Mouse (Mus musculus): ENCODE measurements at regions not wholly inside any gene's neighbourhood (a gene's known extent, or its start where the extent isn't known, plus 50 kb on each side); places are given as distances from the start of the nearest gene placed in this dataset.

DNA sequence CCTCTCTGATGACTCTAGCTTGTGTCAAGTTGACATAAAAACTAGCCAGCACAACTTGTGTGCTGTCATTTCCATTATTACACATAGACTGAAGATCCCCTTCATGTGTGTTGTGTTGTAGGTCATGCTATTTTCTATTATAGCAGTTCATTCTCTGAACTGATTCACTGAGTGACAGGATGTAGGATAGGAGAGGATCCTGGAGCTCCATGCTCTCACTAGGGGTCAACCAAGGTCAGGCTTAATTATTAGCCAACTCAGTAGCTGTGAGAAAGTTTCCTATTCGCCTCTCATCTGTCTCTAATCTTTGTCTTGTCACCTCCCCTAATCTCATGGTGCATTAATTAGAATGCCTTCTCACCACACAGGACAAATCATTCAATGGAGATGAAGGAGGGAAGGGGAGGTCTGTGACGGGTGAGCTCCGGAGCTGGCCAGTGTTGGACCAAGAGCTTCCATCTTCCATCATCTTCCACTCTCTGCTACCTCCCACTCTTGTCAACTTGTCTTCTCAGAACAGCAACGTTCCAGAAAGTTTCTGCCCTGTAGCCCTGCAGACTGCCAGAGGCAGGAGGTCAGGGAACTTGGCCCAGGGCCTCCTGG is 194.8 kb downstream of the Mycn start:
- WGBS (ENCODE audit: insufficient replicate concordance): 46% methylated on average over 4 of the region's 4 CpGs
- H3K9ac ChIP-seq (replicated peaks): no peak overlapping the region
- H3K27me3 ChIP-seq (ENCODE audit: insufficient read depth, low read length): no peaks in the 10 kb centered on the region
- H3K4me3 ChIP-seq (ENCODE audit: low read depth, low read length): no peak overlapping the region
- DNase-seq (no peak), ATAC-seq (no peak)
- no peak overlapping the region for H3K4me2 ChIP-seq (ENCODE audit: low read depth, low read length)
- TF ChIP-seq CTCF (IDR thresholded peaks at IDR 0.05; ENCODE audit: low read depth) (no peak), EP300 (IDR thresholded peaks at IDR 0.05; ENCODE audit: low read depth) (no peak)
- H3K9me3 ChIP-seq (ENCODE audit: low read length): no peaks in the 10 kb centered on the region
- no peak overlapping the region for H3K27ac ChIP-seq (ENCODE audit: low read depth)
- H3K36me3 ChIP-seq (replicated peaks; ENCODE audit: insufficient read depth, low read length): no peaks in the 10 kb centered on the region
- no peaks in the 10 kb centered on the region for H3K4me1 ChIP-seq (ENCODE audit: insufficient read depth)

DNA sequence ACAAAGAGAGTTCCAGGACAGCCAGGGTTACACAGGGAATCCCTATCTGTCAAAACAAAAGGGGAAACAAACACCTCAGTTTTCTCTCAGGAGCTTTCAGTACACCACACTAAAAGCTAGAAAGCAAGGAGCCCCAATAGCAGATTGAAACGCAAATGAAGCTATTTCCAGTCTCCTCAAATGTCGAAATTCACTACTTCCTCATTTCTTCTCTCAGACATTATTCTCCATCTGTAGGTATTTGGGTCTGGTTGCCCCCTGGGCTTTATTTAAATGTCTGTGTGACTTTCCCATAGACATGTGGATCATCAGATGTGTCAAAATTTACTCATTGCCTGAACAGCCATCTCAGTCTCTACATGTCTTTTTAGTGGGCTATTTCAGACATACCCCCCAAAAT is 197.2 kb downstream of the Mycn start:
- H3K36me3 ChIP-seq (replicated peaks; ENCODE audit: insufficient read depth, low read length): no peaks in the 10 kb centered on the region
- no peak overlapping the region for H3K27ac ChIP-seq (ENCODE audit: low read depth)
- H3K4me2 ChIP-seq (ENCODE audit: low read depth, low read length): no peak overlapping the region
- H3K9ac ChIP-seq (replicated peaks): no peak overlapping the region
- DNase-seq: no peak
- ATAC-seq: no peak
- no peaks in the 10 kb centered on the region for H3K27me3 ChIP-seq (ENCODE audit: insufficient read depth, low read length)
- H3K4me1 ChIP-seq (ENCODE audit: insufficient read depth): no peaks in the 10 kb centered on the region
- 36% methylated on average over 2 of the region's 2 CpGs for WGBS (ENCODE audit: insufficient replicate concordance)
- H3K9me3 ChIP-seq (ENCODE audit: low read length): no peaks in the 10 kb centered on the region
- no peak overlapping the region for H3K4me3 ChIP-seq (ENCODE audit: low read depth, low read length)
- TF ChIP-seq EP300 (IDR thresholded peaks at IDR 0.05; ENCODE audit: low read depth) (no peak), CTCF (IDR thresholded peaks at IDR 0.05; ENCODE audit: low read depth) (no peak)

DNA sequence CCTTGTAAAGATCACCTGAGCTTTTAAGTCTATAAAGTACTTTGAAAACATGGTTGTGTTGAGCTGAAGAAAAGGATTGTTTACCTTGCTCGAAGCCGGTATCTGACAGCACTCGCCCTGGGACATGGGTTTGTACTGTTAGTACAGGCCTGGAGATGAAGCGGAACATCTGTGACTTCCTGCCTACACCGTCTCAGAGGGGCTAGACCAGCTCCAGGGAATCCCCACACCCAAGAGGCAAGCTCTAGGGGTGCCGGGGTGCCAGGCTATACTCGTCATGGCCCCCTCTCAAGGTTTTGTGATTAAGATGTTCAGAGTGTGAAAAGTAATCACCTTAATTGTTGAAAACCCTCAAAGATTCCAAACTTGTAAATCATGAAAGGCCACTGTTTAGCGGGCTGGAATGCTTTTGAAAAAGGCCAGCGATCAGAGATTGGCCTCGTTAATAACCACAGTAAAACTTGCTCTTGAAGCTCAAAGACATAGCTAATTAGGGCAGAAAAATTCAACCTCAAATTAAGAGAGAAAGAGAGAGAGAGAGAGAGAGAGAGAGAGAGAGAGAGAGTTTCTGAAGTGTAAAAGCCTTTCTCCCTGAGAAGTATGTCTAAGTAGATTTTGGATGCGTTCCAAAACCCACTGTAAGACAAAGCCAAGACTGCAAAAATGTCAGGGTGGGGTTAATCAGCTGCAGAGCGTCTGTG is 202.9 kb downstream of the Mycn start:
- no peaks in the 10 kb centered on the region for H3K36me3 ChIP-seq (replicated peaks; ENCODE audit: insufficient read depth, low read length)
- no peaks in the 10 kb centered on the region for H3K4me1 ChIP-seq (ENCODE audit: insufficient read depth)
- ATAC-seq: no peak
- no peak for DNase-seq
- WGBS (ENCODE audit: insufficient replicate concordance): 75% methylated on average over 12 of the region's 12 CpGs
- TF ChIP-seq CTCF (IDR thresholded peaks at IDR 0.05; ENCODE audit: low read depth) (no peak), EP300 (IDR thresholded peaks at IDR 0.05; ENCODE audit: low read depth) (no peak)
- H3K27me3 ChIP-seq (ENCODE audit: insufficient read depth, low read length): no peaks in the 10 kb centered on the region
- no peak overlapping the region for H3K4me3 ChIP-seq (ENCODE audit: low read depth, low read length)
- H3K4me2 ChIP-seq (ENCODE audit: low read depth, low read length): no peak overlapping the region
- no peaks in the 10 kb centered on the region for H3K9me3 ChIP-seq (ENCODE audit: low read length)
- H3K9ac ChIP-seq (replicated peaks): no peak overlapping the region
- H3K27ac ChIP-seq (ENCODE audit: low read depth): no peak overlapping the region

DNA sequence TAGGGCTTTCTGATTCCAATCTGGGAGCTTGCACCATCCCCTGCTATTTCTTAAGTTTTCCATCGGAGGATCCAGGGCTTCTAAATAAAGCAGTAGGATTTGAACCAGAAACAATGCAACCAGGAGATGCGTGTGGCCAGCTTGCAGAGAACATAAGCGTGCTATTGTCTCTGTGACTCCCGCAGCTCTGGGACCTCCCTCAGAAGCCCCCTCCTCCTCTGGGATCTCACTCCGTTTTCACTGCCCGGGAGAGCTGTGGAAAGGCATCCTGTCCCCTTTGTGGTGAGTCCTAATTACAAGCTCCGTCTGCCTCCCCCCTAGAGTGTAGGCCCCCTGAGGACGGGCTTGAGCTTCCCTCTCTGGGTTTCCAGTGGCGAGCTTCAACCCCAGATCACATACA is 215.9 kb downstream of the Mycn start:
- 40% methylated on average over 9 of the region's 9 CpGs for WGBS (ENCODE audit: insufficient replicate concordance)

DNA sequence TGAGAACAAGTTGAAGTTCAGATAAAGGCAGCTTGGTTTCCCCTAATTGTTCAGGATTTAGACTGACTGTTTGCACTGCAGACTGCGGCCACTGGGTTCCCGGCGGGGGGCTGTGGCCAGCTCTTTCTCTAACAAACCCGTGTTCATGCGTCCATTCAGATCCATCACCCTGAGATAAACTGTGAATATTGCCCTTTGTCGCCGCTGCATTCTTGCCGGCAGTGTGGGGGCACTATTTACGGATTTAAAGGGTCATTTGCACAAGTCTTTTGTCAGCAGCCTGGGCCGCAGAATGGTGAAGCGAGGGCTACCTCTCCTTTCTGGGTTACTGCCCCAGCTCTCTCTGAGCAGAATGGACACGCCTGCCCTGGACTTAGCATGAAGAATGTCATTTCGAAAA is 216.6 kb downstream of the Mycn start:
- no peaks in the 10 kb centered on the region for H3K9me3 ChIP-seq (ENCODE audit: low read length)
- DNase-seq (no peak), ATAC-seq (no peak)
- H3K27ac ChIP-seq (ENCODE audit: low read depth): no peak overlapping the region
- H3K4me3 ChIP-seq (ENCODE audit: low read depth, low read length): no peak overlapping the region
- no peaks in the 10 kb centered on the region for H3K4me1 ChIP-seq (ENCODE audit: insufficient read depth)
- no peaks in the 10 kb centered on the region for H3K27me3 ChIP-seq (ENCODE audit: insufficient read depth, low read length)
- no peak for TF ChIP-seq EP300 (IDR thresholded peaks at IDR 0.05; ENCODE audit: low read depth)
- no peak for TF ChIP-seq CTCF (IDR thresholded peaks at IDR 0.05; ENCODE audit: low read depth)
- 31% methylated on average over 13 of the region's 13 CpGs for WGBS (ENCODE audit: insufficient replicate concordance)
- no peak overlapping the region for H3K4me2 ChIP-seq (ENCODE audit: low read depth, low read length)
- H3K9ac ChIP-seq (replicated peaks): no peak overlapping the region
- no peaks in the 10 kb centered on the region for H3K36me3 ChIP-seq (replicated peaks; ENCODE audit: insufficient read depth, low read length)

More for the DNA sequence above, 215.9 kb downstream of the Mycn start:
- Histone ChIP-seq H3K4me1 (ENCODE audit: insufficient read depth) (no peaks in the 10 kb centered on the region), H3K9ac (replicated peaks) (no peak overlapping the region), H3K4me3 (ENCODE audit: low read depth, low read length) (no peak overlapping the region), H3K9me3 (ENCODE audit: low read length) (no peaks in the 10 kb centered on the region), H3K27ac (ENCODE audit: low read depth) (no peak overlapping the region), H3K27me3 (ENCODE audit: insufficient read depth, low read length) (no peaks in the 10 kb centered on the region), H3K4me2 (ENCODE audit: low read depth, low read length) (no peak overlapping the region), H3K36me3 (replicated peaks; ENCODE audit: insufficient read depth, low read length) (no peaks in the 10 kb centered on the region)
- DNase-seq (no peak), ATAC-seq (no peak)
- no peak for TF ChIP-seq CTCF (IDR thresholded peaks at IDR 0.05; ENCODE audit: low read depth)
- TF ChIP-seq EP300 (IDR thresholded peaks at IDR 0.05; ENCODE audit: low read depth): no peak

DNA sequence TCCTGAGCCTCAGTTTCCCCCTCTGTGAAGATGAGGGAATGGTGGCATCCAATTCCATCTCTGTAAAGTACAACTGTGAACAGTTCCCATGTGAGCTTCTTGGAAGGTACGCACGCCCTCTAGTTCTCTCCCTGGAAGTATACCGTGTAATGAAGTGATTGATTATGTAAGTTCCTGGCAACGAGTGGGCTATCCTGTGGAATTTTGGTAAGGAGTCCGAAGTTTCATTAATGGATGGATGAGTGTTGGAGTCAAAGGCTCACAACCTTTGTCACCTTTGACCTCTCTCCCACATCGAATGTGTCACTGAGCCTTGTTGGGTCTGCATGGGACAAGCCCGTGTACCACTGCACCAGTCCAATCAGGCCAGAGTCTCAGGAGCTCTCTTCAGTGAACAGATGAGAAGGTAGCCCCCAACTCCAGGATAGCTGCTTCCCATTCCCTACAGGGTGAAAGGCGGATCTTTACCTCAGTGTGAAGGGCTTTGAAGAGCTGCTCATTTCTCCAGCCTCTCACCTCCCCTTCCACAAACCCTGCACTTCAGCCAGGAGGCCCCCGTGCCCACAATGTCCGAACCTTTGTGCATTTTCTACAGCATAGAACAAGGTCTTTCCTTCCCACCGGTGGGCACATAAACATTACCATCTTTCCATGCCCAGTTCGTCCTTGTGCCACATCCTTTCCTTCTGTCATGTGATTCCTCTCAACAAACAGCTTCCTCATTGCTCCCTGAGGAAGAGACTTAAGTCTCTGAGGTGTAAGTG is 217.8 kb downstream of the Mycn start:
- no peak for DNase-seq
- Histone ChIP-seq H3K9me3 (ENCODE audit: low read length) (no peaks in the 10 kb centered on the region), H3K4me1 (ENCODE audit: insufficient read depth) (no peaks in the 10 kb centered on the region), H3K27me3 (ENCODE audit: insufficient read depth, low read length) (no peaks in the 10 kb centered on the region), H3K9ac (replicated peaks) (no peak overlapping the region), H3K36me3 (replicated peaks; ENCODE audit: insufficient read depth, low read length) (no peaks in the 10 kb centered on the region), H3K4me2 (ENCODE audit: low read depth, low read length) (no peak overlapping the region), H3K27ac (ENCODE audit: low read depth) (no peak overlapping the region), H3K4me3 (ENCODE audit: low read depth, low read length) (no peak overlapping the region)
- 69% methylated on average over 12 of the region's 12 CpGs for WGBS (ENCODE audit: insufficient replicate concordance)
- TF ChIP-seq EP300 (IDR thresholded peaks at IDR 0.05; ENCODE audit: low read depth) (no peak), CTCF (IDR thresholded peaks at IDR 0.05; ENCODE audit: low read depth) (no peak)
- ATAC-seq: no peak

All from liver, postnatal 0 days (tissue).